Mouse (Mus musculus): ENCODE measurements around the gene Fh1.

DNA sequence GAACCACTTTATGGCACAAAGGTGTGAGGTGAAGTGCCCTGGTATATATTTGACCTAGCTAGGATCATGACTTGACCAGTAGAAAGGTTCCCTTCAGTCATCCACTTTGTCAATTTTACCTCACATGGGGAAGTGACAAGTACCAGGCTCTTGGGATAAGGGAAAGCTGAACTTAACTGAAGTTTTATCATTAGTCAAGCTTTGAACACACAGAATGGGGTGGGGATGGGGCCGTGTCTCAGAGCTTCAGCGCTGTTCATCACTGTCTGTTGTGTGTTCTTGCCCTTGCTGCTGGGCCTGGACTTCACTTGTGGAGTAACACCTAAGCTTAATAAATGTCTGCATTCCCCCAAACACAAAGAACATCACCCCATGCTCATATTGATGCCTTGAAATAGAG is 63.1 kb downstream of the Fh1 start:
- TF ChIP-seq POLR2A (IDR thresholded peaks at IDR 0.05; ENCODE audit: borderline replicate concordance, insufficient read depth, low read length) (no peak), CTCF (IDR thresholded peaks at IDR 0.05; ENCODE audit: borderline replicate concordance, insufficient read depth, low read depth, low read length) (no peak)
